Mouse (Mus musculus): Measurements from ENCODE around the gene Olfr1331. TPM values are rescaled to one million over a fixed set of nuclear protein-coding genes. Genes with fewer than 3 reads are reported as not detected.

Olfr1331 gene
- polyA plus RNA-seq (2014; fragmentation: Nextera tagmentation; extraction: Ambion mirVana) = not detected in 2 replicates

- no peaks in the 10 kb centered on the region for H3K36me3 ChIP-seq (replicated peaks; ENCODE audit: control insufficient read depth, insufficient read depth, low read depth, low read length)
- DNase-seq (ENCODE audit: low spot score) (no peak), ATAC-seq (replicated peaks; ENCODE audit: insufficient number of reproducible peaks, low FRiP score, low TSS enrichment, low read depth) (no peak)
- H3K9me3 ChIP-seq (replicated peaks; ENCODE audit: control insufficient read depth, low read length) = no peaks in the 10 kb centered on the region
- no peak within 1 kb of the TSS for H3K27ac ChIP-seq (replicated peaks; ENCODE audit: low read depth, low read length)
- no peak within 1 kb of the TSS for H3K4me2 ChIP-seq (ENCODE audit: low read depth, low read length)
- no peaks in the 10 kb centered on the region for H3K27me3 ChIP-seq (ENCODE audit: control insufficient read depth, insufficient read depth, low read length)
- H3K9ac ChIP-seq (replicated peaks; ENCODE audit: low read length) = no peak within 1 kb of the TSS
- H3K4me1 ChIP-seq (ENCODE audit: control insufficient read depth, insufficient read depth, low read length) = no peaks in the 10 kb centered on the region
- 88% methylated on average over 1 of the region's 1 CpGs for whole genome bisulfite sequencing
- H3K4me3 ChIP-seq (ENCODE audit: low read depth, low read length) = no peak within 1 kb of the TSS
Observed at GRCm38 (mm10) chr4:118864349-118864748, at the start of gene Olfr1331. Gene Olfr1331, plus strand, starts transcription at chr4:118864649.

GRCm38 (mm10) chr4:118818921-118819320, 45.5 kb upstream of the Olfr1331 start:
- H3K27ac ChIP-seq (replicated peaks; ENCODE audit: low read depth, low read length) = no peak overlapping the region

GRCm38 (mm10) chr4:118836179-118836578, 28.3 kb upstream of the Olfr1331 start, which contains the start of gene Olfr1333:
Gene Olfr1333, minus strand, starts transcription at chr4:118836279.
- H3K4me1 ChIP-seq (ENCODE audit: control insufficient read depth, insufficient read depth, low read length) = no peaks in the 10 kb centered on the region
- no peaks in the 10 kb centered on the region for H3K9me3 ChIP-seq (replicated peaks; ENCODE audit: control insufficient read depth, low read length)
- no peaks in the 10 kb centered on the region for H3K27me3 ChIP-seq (ENCODE audit: control insufficient read depth, insufficient read depth, low read length)
- no peak within 1 kb of the TSS for H3K9ac ChIP-seq (replicated peaks; ENCODE audit: low read length)
- no peak for ATAC-seq (replicated peaks; ENCODE audit: insufficient number of reproducible peaks, low FRiP score, low TSS enrichment, low read depth)
- no peak within 1 kb of the TSS for H3K27ac ChIP-seq (replicated peaks; ENCODE audit: low read depth, low read length)
- H3K4me3 ChIP-seq (ENCODE audit: low read depth, low read length) = no peak within 1 kb of the TSS
- no peak within 1 kb of the TSS for H3K4me2 ChIP-seq (ENCODE audit: low read depth, low read length)
- no peaks in the 10 kb centered on the region for H3K36me3 ChIP-seq (replicated peaks; ENCODE audit: control insufficient read depth, insufficient read depth, low read depth, low read length)
- 93% methylated on average over 1 of the region's 1 CpGs for WGBS
- DNase-seq (ENCODE audit: low spot score) = no peak

More at GRCm38 (mm10) chr4:118818921-118819320, 45.5 kb upstream of the Olfr1331 start:
- no peaks in the 10 kb centered on the region for H3K36me3 ChIP-seq (replicated peaks; ENCODE audit: control insufficient read depth, insufficient read depth, low read depth, low read length)
- no peaks in the 10 kb centered on the region for H3K9me3 ChIP-seq (replicated peaks; ENCODE audit: control insufficient read depth, low read length)
- DNase-seq (ENCODE audit: low spot score) (no peak), ATAC-seq (replicated peaks; ENCODE audit: insufficient number of reproducible peaks, low FRiP score, low TSS enrichment, low read depth) (no peak)
- H3K27me3 ChIP-seq (ENCODE audit: control insufficient read depth, insufficient read depth, low read length) = no peaks in the 10 kb centered on the region
- WGBS = 89% methylated on average over 1 of the region's 1 CpGs
- no peaks in the 10 kb centered on the region for H3K4me1 ChIP-seq (ENCODE audit: control insufficient read depth, insufficient read depth, low read length)
- H3K9ac ChIP-seq (replicated peaks; ENCODE audit: low read length) = no peak overlapping the region
- no peak overlapping the region for H3K4me3 ChIP-seq (ENCODE audit: low read depth, low read length)
- H3K4me2 ChIP-seq (ENCODE audit: low read depth, low read length) = no peak overlapping the region

- Histone ChIP-seq H3K36me3 (replicated peaks; ENCODE audit: control insufficient read depth, insufficient read depth, low read depth, low read length) (no peaks in the 10 kb centered on the region), H3K9me3 (replicated peaks; ENCODE audit: control insufficient read depth, low read length) (no peaks in the 10 kb centered on the region), H3K9ac (replicated peaks; ENCODE audit: low read length) (no peak overlapping the region), H3K4me1 (ENCODE audit: control insufficient read depth, insufficient read depth, low read length) (no peaks in the 10 kb centered on the region), H3K4me2 (ENCODE audit: low read depth, low read length) (no peak overlapping the region), H3K27ac (replicated peaks; ENCODE audit: low read depth, low read length) (no peak overlapping the region), H3K4me3 (ENCODE audit: low read depth, low read length) (no peak overlapping the region), H3K27me3 (ENCODE audit: control insufficient read depth, insufficient read depth, low read length) (no peaks in the 10 kb centered on the region)
- WGBS = 88% methylated on average over 1 of the region's 1 CpGs
- ATAC-seq (replicated peaks; ENCODE audit: insufficient number of reproducible peaks, low FRiP score, low TSS enrichment, low read depth) (no peak), DNase-seq (ENCODE audit: low spot score) (no peak)
Observed at GRCm38 (mm10) chr4:118861791-118862190, 2.7 kb upstream of the Olfr1331 start.

- Histone ChIP-seq H3K27ac (replicated peaks; ENCODE audit: low read depth, low read length) (no peak overlapping the region), H3K9me3 (replicated peaks; ENCODE audit: control insufficient read depth, low read length) (no peaks in the 10 kb centered on the region), H3K4me1 (ENCODE audit: control insufficient read depth, insufficient read depth, low read length) (no peaks in the 10 kb centered on the region), H3K4me3 (ENCODE audit: low read depth, low read length) (no peak overlapping the region), H3K27me3 (ENCODE audit: control insufficient read depth, insufficient read depth, low read length) (no peaks in the 10 kb centered on the region), H3K36me3 (replicated peaks; ENCODE audit: control insufficient read depth, insufficient read depth, low read depth, low read length) (no peaks in the 10 kb centered on the region), H3K4me2 (ENCODE audit: low read depth, low read length) (no peak overlapping the region), H3K9ac (replicated peaks; ENCODE audit: low read length) (no peak overlapping the region)
- ATAC-seq (replicated peaks; ENCODE audit: insufficient number of reproducible peaks, low FRiP score, low TSS enrichment, low read depth) (no peak), DNase-seq (ENCODE audit: low spot score) (no peak)
- WGBS = 41% methylated on average over 4 of the region's 4 CpGs
Observed at GRCm38 (mm10) chr4:118862704-118863103, 1.7 kb upstream of the Olfr1331 start.

- no peaks in the 10 kb centered on the region for H3K9me3 ChIP-seq (replicated peaks; ENCODE audit: control insufficient read depth, low read length)
- DNase-seq (ENCODE audit: low spot score) (no peak), ATAC-seq (replicated peaks; ENCODE audit: insufficient number of reproducible peaks, low FRiP score, low TSS enrichment, low read depth) (no peak)
- no peak overlapping the region for H3K4me2 ChIP-seq (ENCODE audit: low read depth, low read length)
- no peak overlapping the region for H3K27ac ChIP-seq (replicated peaks; ENCODE audit: low read depth, low read length)
- H3K27me3 ChIP-seq (ENCODE audit: control insufficient read depth, insufficient read depth, low read length) = no peaks in the 10 kb centered on the region
- no peak overlapping the region for H3K4me3 ChIP-seq (ENCODE audit: low read depth, low read length)
- no peaks in the 10 kb centered on the region for H3K4me1 ChIP-seq (ENCODE audit: control insufficient read depth, insufficient read depth, low read length)
- no peak overlapping the region for H3K9ac ChIP-seq (replicated peaks; ENCODE audit: low read length)
- no peaks in the 10 kb centered on the region for H3K36me3 ChIP-seq (replicated peaks; ENCODE audit: control insufficient read depth, insufficient read depth, low read depth, low read length)
Observed at GRCm38 (mm10) chr4:118867566-118867965, 3.1 kb downstream of the Olfr1331 start.

GRCm38 (mm10) chr4:118888297-118888696, 23.8 kb downstream of the Olfr1331 start, which contains the start of gene Olfr1330:
Gene Olfr1330, plus strand, starts transcription at chr4:118888597.
- H3K4me2 ChIP-seq (ENCODE audit: low read depth, low read length) = no peak within 1 kb of the TSS
- no peaks in the 10 kb centered on the region for H3K27me3 ChIP-seq (ENCODE audit: control insufficient read depth, insufficient read depth, low read length)
- no peaks in the 10 kb centered on the region for H3K4me1 ChIP-seq (ENCODE audit: control insufficient read depth, insufficient read depth, low read length)
- ATAC-seq (replicated peaks; ENCODE audit: insufficient number of reproducible peaks, low FRiP score, low TSS enrichment, low read depth) (no peak), DNase-seq (ENCODE audit: low spot score) (no peak)
- H3K9ac ChIP-seq (replicated peaks; ENCODE audit: low read length) = no peak within 1 kb of the TSS
- H3K36me3 ChIP-seq (replicated peaks; ENCODE audit: control insufficient read depth, insufficient read depth, low read depth, low read length) = no peaks in the 10 kb centered on the region
- 63% methylated on average over 1 of the region's 1 CpGs for WGBS
- no peak within 1 kb of the TSS for H3K27ac ChIP-seq (replicated peaks; ENCODE audit: low read depth, low read length)
- no peak within 1 kb of the TSS for H3K4me3 ChIP-seq (ENCODE audit: low read depth, low read length)
- H3K9me3 ChIP-seq (replicated peaks; ENCODE audit: control insufficient read depth, low read length) = no peaks in the 10 kb centered on the region

GRCm38 (mm10) chr4:118901981-118902380, 37.5 kb downstream of the Olfr1331 start:
- WGBS = 74% methylated on average over 2 of the region's 2 CpGs
- no peaks in the 10 kb centered on the region for H3K36me3 ChIP-seq (replicated peaks; ENCODE audit: control insufficient read depth, insufficient read depth, low read depth, low read length)
- ATAC-seq (replicated peaks; ENCODE audit: insufficient number of reproducible peaks, low FRiP score, low TSS enrichment, low read depth) = no peak

More at GRCm38 (mm10) chr4:118901981-118902380, 37.5 kb downstream of the Olfr1331 start:
- Histone ChIP-seq H3K4me1 (ENCODE audit: control insufficient read depth, insufficient read depth, low read length) (no peaks in the 10 kb centered on the region), H3K4me2 (ENCODE audit: low read depth, low read length) (no peak overlapping the region), H3K9ac (replicated peaks; ENCODE audit: low read length) (no peak overlapping the region), H3K4me3 (ENCODE audit: low read depth, low read length) (no peak overlapping the region), H3K27ac (replicated peaks; ENCODE audit: low read depth, low read length) (no peak overlapping the region), H3K27me3 (ENCODE audit: control insufficient read depth, insufficient read depth, low read length) (no peaks in the 10 kb centered on the region), H3K9me3 (replicated peaks; ENCODE audit: control insufficient read depth, low read length) (no peaks in the 10 kb centered on the region)
- no peak for DNase-seq (ENCODE audit: low spot score)
